Mouse (Mus musculus) megakaryocyte-erythroid progenitor cell, adult 5-6 weeks (primary cell): ENCODE data around the gene Galnt18. TPM values are rescaled to one million over a fixed set of nuclear protein-coding genes. Genes with fewer than 3 reads are reported as not detected.

Source experiments
- ATAC-seq: replicated peaks from 2 replicates; pipeline ENCODE4 v1.8.0; 2016; ENCODE audit warnings: mild to moderate bottlenecking, inconsistent platforms; ENCODE audit not compliant: severe bottlenecking, poor library complexity, low FRiP score, low TSS enrichment
- total RNA-seq, 2 experiments: library from RNA; stranded (forward) in 1 of 2; stranded (reverse) in 1 of 2; fragments of 200-1000, 215-1000 nt in 1 of 2; fragments of >200 nt in 1 of 2; fragmentation: Nextera tagmentation in 1 of 2; gene quantifications; 2 replicates each; pipeline ENCODE4 v1.2.3; 2014 to 2017

Gene Galnt18
- total RNA-seq, 2 experiments from 2014 or later = not detected

DNA sequence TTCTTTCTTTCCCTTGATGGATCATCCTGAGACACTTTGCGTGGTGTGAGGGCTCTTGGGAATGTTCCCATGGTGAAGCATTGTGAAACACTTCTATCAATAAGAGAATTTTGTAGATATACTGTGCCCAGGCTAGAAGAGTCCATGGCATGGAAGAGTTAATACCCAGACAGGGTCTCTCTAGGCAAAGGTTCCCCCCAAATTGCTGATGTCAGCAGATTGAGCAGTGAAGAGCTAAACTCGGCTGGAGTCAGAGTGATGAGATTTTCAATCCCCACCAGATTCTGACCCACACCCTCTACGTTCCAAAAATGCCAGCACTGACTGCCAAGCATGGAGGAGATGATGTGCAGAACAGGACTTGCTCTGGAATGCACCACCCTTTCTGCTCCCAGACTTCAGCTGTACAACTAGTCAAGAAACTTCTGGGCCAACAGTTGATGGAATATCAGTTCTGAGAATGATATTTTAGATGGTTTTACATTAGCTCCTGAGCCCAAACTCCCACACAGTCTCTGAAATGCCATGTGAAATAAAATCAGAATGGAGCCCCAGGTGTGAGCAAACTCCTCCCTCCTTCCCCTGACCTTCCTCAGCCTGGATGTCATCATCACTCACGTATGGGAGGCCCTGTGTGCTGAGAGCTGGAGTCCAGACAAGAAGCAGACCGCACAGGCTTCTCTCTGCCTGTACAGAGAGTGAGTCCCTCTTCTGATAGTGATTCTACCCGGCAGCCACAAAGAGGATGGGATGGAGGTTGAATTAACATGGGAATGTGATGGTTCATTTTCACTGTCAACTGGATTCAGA lies 329.3 kb downstream of the Galnt18 start:
- no peak for ATAC-seq

- ATAC-seq = no peak
These were observed 346.6 kb downstream of the Galnt18 start for GRCm38 (mm10) chr7:111433173-111433572.

DNA sequence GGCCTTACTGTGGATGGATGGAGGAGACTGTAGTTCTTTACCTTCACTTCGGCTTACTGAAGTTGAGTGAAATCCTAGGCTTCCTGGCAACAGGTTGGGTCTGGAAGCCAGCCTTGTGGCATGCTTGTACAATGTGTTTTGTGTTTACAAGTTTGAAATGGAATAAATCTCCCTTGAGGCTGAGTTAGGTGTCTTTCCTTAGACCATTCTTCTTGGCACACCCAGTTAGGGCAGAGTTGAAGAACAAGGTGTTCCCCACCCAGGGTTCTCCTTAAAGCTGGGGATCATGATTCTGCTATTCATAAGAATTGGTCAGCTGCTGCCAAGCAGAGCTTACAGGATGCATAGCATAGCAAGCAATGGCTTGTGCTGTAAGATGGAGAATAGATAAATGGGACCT lies 352.4 kb downstream of the Galnt18 start:
- ATAC-seq = no peak

Other genes with a start within 250 kb of the Galnt18 start
- 52.0 and 66.9 TPM in 2 replicates for gene Usp47, start 243.5 kb upstream of the Galnt18 start, total RNA-seq (2014; fragmentation: Nextera tagmentation)
- gene Usp47, start 243.5 kb upstream of the Galnt18 start, total RNA-seq (2017) = 146 and 170 TPM in 2 replicates